Mouse (Mus musculus) embryonic facial prominence, embryonic 13.5 days (tissue): ENCODE measurements around the gene Gpkow. TPM values are rescaled to one million over a fixed set of nuclear protein-coding genes. Genes with fewer than 3 reads are reported as not detected.
A peak's percentile ranks its signal among the peaks of the same experiment; 100 is the strongest.
"Not testable (repeated sequence)": the region's sequence is repeated elsewhere in the genome, so short reads cannot be mapped to it uniquely, and the experiment has no call there.

ENCODE experiments used
- ATAC-seq: fragments of 200-750 bp; cut with Nextera tagmentation; 2 replicates; pipeline ENCODE4 v1.8.0; 2017; ENCODE audit warnings: low read depth; ENCODE audit not compliant: insufficient number of reproducible peaks, insufficient read depth, low FRiP score, low TSS enrichment
- H3K27ac ChIP-seq: fragments of 300-500 bp; sonication (generic); 2 replicates; pipeline ENCODE4 v1.5.1; 2015; ENCODE audit warnings: moderate library complexity, mild to moderate bottlenecking, inconsistent platforms
- H3K27me3 ChIP-seq: fragments of 300-500 bp; sonication (generic); 2 replicates; pipeline ENCODE4 v1.6.1; 2015; ENCODE audit warnings: mild to moderate bottlenecking, inconsistent platforms
- H3K36me3 ChIP-seq: fragments of 300-500 bp; sonication (generic); 2 replicates; pipeline ENCODE4 v1.6.1; 2015; ENCODE audit warnings: mild to moderate bottlenecking, inconsistent platforms
- H3K4me1 ChIP-seq: fragments of 300-500 bp; sonication (generic); 2 replicates; pipeline ENCODE4 v1.6.1; 2015; ENCODE audit warnings: inconsistent platforms
- H3K4me2 ChIP-seq: fragments of 300-500 bp; sonication (generic); 2 replicates; pipeline ENCODE4 v1.6.1; 2015; ENCODE audit warnings: moderate library complexity, mild to moderate bottlenecking, inconsistent platforms
- H3K4me3 ChIP-seq: fragments of 300-500 bp; sonication (generic); 2 replicates; pipeline ENCODE4 v1.5.1; 2015; ENCODE audit warnings: mild to moderate bottlenecking, inconsistent platforms
- H3K9ac ChIP-seq: fragments of 300-500 bp; sonication (generic); 2 replicates; pipeline ENCODE4 v1.6.1; 2015; ENCODE audit warnings: mild to moderate bottlenecking, inconsistent platforms
- H3K9me3 ChIP-seq: fragments of 300-500 bp; sonication (generic); 2 replicates; pipeline ENCODE4 v1.6.1; 2016; ENCODE audit warnings: inconsistent platforms
- WGBS: fragments of 180-500 bp; shearing (Covaris S2); methylation state at CpG from one replicate; pipeline ENCODE4 v1.1.7; 2015; ENCODE audit warnings: mixed read lengths; 5-methylcytosine and 5-hydroxymethylcytosine counted together
- polyA plus RNA-seq: library from polyadenylated mRNA; unstranded; fragments of >200 nt; fragmentation: Nextera tagmentation; extraction: Ambion mirVana; gene quantifications from 2 replicates; pipeline ENCODE4 v1.2.1, GENCODE M21; 2015

Gene Gpkow
- polyA plus RNA-seq, 1 experiment from 2014 or later, result 37.2 TPM

DNA sequence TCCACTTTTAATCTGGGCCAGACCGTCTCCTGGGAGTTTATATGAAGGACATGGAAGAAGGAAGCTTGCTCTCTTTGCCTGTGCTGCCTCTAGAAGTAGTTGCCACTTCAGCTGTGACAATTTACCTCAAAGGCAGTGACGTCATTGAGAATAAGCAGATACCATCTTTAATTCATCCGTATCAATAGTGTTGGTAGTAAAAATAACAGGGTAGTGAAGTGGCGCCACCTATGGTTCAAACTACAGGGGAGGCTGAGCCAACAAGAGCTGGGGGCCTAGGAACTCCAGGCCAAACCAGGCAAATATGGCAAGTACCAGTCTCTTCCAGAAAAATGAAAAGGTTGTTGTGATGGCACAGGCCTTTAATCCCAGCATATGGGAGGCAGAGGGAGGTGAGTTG lies 4.1 kb upstream of the Gpkow start:
- 40% methylated on average over 4 of the region's 4 CpGs for WGBS
- Histone ChIP-seq H3K4me2 (no peak overlapping the region), H3K36me3 (no peaks in the 10 kb centered on the region), H3K4me1 (no peaks in the 10 kb centered on the region), H3K27ac (no peak overlapping the region), H3K9me3 (no peaks in the 10 kb centered on the region), H3K27me3 (no peaks in the 10 kb centered on the region), H3K9ac (no peak overlapping the region), H3K4me3 (no peak overlapping the region)
- no peak for ATAC-seq

DNA sequence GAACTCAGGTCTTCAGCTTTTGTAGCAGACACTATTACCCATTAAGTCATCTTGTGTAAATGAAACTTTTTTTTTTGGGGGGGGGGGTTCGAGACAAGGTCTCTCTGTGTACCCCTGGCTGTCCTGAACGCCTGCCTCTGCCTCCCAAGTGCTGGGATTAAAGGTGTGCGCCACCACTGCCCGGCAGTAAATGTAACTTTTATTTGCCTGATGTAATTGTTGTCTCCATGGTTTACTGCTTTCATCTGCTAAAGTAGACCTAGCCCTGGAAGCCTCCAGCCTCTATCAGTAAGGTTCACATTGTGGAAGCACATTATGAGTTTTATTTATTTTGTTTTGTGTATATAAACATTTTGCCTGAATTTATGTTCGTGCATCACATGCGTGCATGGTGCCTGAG lies 411 bp upstream of the Gpkow start:
- 43% methylated on average over 6 of the region's 6 CpGs for WGBS
- H3K4me2 ChIP-seq, result peak overlapping the region; percentile 46
- H3K9me3 ChIP-seq, result no peaks in the 10 kb centered on the region
- H3K4me1 ChIP-seq, result peaks cover 5% of the 10 kb centered on the region; the same call in 1 of the 2 replicates
- ATAC-seq, result no peak
- H3K9ac ChIP-seq, result no peak overlapping the region
- no peak overlapping the region for H3K27ac ChIP-seq
- peak overlapping the region; percentile 58; the same call in 1 of the 2 replicates for H3K4me3 ChIP-seq
- peaks cover 2% of the 10 kb centered on the region; the same call in 1 of the 2 replicates for H3K36me3 ChIP-seq
- H3K27me3 ChIP-seq, result no peaks in the 10 kb centered on the region

GRCm38 (mm10) chrX:7713764-7714134 lies 16.8 kb downstream of the Gpkow start:
- 22% methylated on average over 6 of the region's 12 CpGs for WGBS
- not testable (repeated sequence) for H3K9me3 ChIP-seq, H3K36me3 ChIP-seq, H3K4me1 ChIP-seq, H3K27ac ChIP-seq, H3K27me3 ChIP-seq, ATAC-seq
- Histone ChIP-seq H3K4me3 (peak overlapping the region; percentile 36), H3K4me2 (peak overlapping the region; percentile 55), H3K9ac (peak overlapping the region; percentile 59; the same call in 1 of the 2 replicates)

GRCm38 (mm10) chrX:7714135-7714899 lies 17.4 kb downstream of the Gpkow start, which contains the start of gene Wdr45:
TSS of gene Wdr45 (plus strand) at chrX:7714333.
- not testable (repeated sequence) for H3K9me3 ChIP-seq, H3K4me1 ChIP-seq, H3K27ac ChIP-seq, H3K27me3 ChIP-seq, H3K36me3 ChIP-seq
- peak within 1 kb of the TSS; percentile 55 for H3K4me2 ChIP-seq
- ATAC-seq, result peak; percentile 97
- WGBS, result 22% methylated on average over 51 of the region's 60 CpGs
- peak within 1 kb of the TSS; percentile 59; the same call in 1 of the 2 replicates for H3K9ac ChIP-seq
- peak within 1 kb of the TSS; percentile 36 for H3K4me3 ChIP-seq

GRCm38 (mm10) chrX:7716058-7716457 lies 19.1 kb downstream of the Gpkow start:
- H3K9ac ChIP-seq, H3K4me1 ChIP-seq, H3K27me3 ChIP-seq, H3K4me3 ChIP-seq, H3K9me3 ChIP-seq, H3K27ac ChIP-seq, H3K4me2 ChIP-seq, ATAC-seq, H3K36me3 ChIP-seq: not testable (repeated sequence)
- WGBS, result 44% methylated on average over 1 of the region's 1 CpGs

DNA sequence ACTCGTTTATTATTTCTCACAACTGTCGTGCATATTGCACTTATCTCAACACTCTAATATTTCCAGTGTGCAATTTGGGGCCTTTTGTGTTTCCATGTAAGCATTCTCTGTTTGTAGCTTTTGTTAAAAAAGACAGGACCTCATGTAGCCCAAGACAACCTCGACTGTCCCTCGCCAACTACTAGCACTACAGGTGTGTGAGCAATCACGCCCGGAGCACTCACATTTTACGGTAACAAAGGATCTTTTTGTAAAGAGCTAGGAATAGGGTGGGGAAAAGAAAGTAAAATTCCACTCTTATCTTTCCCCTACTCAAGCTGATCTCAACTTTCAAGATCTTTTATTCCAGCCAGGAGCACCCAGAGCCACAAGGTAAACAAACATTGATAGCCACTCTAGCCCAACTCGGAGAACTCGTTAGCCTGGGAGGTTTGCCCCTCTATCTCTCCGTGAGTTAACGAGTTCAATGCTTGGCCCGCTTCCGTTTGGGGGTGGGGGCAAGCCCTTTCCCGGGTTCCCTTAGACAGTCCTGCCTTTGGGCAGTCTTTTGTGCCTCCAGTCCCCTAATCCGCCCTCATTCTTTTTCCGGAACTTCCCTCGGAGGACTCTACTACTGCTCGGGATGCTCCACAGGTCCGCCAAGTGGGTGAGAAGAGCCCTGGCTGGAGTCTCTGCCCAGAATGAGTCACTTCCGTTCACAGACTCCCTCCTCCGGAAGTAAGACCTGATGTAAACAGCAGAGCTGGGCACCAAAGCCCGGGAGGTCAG lies 24.8 kb downstream of the Gpkow start, which contains the start of gene Gm45208:
Gene Gm45208, plus strand, starts transcription at position 732 of the 768 bp plus-strand sequence.
- Histone ChIP-seq H3K4me1 (0 out of 2 replicates have a peak, but pooled peaks cover 4% of the 10 kb centered on the region), H3K9ac (peak within 1 kb of the TSS; percentile 73), H3K9me3 (no peaks in the 10 kb centered on the region), H3K4me2 (peak within 1 kb of the TSS; percentile 69), H3K4me3 (peak within 1 kb of the TSS; percentile 57), H3K36me3 (peaks cover 20% of the 10 kb centered on the region; the same call in 1 of the 2 replicates), H3K27me3 (no peaks in the 10 kb centered on the region), H3K27ac (peak within 1 kb of the TSS; percentile 91)
- ATAC-seq, result peak; percentile 80; the same call in 1 of the 2 replicates
- WGBS, result 27% methylated on average over 22 of the region's 22 CpGs

DNA sequence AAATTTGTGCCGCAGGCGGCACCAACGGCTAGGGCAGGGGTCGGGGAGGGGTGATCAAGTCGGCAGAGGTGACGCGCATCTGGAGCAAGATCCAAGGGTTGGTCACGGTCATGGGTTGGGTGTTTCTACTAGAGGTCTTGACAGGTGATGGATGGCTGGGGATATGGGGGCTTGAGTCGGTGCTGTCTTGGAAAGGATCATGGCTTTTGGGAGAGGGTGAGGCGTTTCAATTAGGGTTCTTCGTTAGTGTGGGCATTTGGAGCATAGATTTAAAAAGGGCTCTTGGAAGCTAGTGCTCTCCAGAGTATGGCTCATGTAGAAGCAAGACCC lies 25.3 kb downstream of the Gpkow start:
- peaks cover 23% of the 10 kb centered on the region; the same call in 1 of the 2 replicates for H3K36me3 ChIP-seq
- H3K9me3 ChIP-seq, result no peaks in the 10 kb centered on the region
- 30% methylated on average over 11 of the region's 11 CpGs for WGBS
- H3K4me2 ChIP-seq, result peak overlapping the region; percentile 69
- no peak for ATAC-seq
- H3K27ac ChIP-seq, result peak overlapping the region; percentile 91
- H3K4me3 ChIP-seq, result peak overlapping the region; percentile 57
- H3K27me3 ChIP-seq, result no peaks in the 10 kb centered on the region
- 0 out of 2 replicates have a peak, but pooled peaks cover 4% of the 10 kb centered on the region for H3K4me1 ChIP-seq
- H3K9ac ChIP-seq, result peak overlapping the region; percentile 73

DNA sequence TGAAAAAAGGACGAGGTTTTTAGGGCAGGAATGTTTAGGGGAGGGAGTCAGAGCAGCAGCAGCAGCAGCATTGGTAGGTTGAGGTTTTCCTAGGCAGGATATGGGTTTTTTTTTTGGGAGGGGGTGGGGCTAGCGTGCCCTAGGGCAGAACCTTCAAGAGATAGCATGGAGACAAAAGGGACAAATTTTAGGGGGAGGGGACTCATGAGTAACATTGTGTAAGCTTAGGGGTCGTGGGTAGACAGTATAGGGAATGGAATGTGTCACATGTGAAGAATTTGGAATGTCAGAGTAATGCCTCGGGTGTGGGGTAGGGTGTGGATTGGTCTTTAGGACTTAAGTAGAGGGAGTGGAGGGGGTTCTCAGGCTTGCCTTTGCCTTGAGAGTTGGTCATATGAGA lies 25.8 kb downstream of the Gpkow start:
- Histone ChIP-seq H3K4me3 (peak overlapping the region; percentile 57), H3K36me3 (peaks cover 23% of the 10 kb centered on the region; the same call in 1 of the 2 replicates), H3K27me3 (no peaks in the 10 kb centered on the region), H3K4me2 (peak overlapping the region; percentile 69), H3K27ac (no peak overlapping the region), H3K9me3 (no peaks in the 10 kb centered on the region), H3K9ac (peak overlapping the region; percentile 73), H3K4me1 (0 out of 2 replicates have a peak, but pooled peaks cover 4% of the 10 kb centered on the region)
- no peak for ATAC-seq
- 23% methylated on average over 4 of the region's 4 CpGs for WGBS

DNA sequence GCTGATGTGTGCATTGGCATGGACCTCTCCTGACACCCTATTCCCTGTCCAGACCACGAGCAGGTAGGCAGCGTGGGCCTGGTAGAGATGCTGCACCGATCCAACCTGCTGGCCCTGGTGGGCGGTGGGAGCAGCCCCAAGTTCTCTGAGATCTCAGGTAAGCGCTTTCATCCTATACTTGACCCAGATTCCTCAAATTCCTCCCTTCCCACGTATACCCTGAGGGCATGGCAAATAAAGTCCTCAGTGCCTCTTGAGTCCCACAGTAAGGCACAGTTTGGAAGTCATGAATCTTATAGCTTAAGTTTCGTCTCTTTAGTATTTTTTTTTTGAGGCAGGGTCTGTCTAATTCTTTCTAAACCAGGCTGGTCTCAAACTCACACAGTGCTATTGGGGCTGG lies 27.2 kb downstream of the Gpkow start:
- Histone ChIP-seq H3K9ac (no peak overlapping the region), H3K27me3 (no peaks in the 10 kb centered on the region), H3K9me3 (no peaks in the 10 kb centered on the region), H3K36me3 (peaks cover 23% of the 10 kb centered on the region; the same call in 1 of the 2 replicates), H3K27ac (no peak overlapping the region), H3K4me1 (0 out of 2 replicates have a peak, but pooled peaks cover 4% of the 10 kb centered on the region), H3K4me2 (no peak overlapping the region), H3K4me3 (no peak overlapping the region)
- WGBS, result 69% methylated on average over 7 of the region's 7 CpGs
- ATAC-seq, result no peak

DNA sequence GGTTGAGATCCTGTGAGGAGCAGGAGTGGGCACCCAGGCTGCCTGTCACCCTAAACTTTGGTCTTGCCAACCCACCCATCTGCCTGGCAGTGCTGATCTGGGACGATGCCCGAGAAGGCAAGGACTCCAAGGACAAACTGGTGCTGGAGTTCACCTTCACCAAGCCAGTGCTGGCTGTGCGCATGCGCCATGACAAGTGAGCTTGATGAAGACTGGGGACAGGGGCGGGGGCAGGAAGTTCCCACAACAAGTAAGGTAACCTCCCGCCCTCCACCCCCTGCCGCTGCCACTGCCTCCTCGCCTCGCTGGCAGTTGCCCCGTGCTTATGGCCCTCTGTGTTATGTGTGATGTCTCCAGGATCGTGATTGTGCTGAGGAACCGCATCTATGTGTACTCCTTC lies 28.9 kb downstream of the Gpkow start:
- no peak for ATAC-seq
- Histone ChIP-seq H3K4me1 (0 out of 2 replicates have a peak, but pooled peaks cover 4% of the 10 kb centered on the region), H3K27ac (no peak overlapping the region), H3K36me3 (peaks cover 23% of the 10 kb centered on the region; the same call in 1 of the 2 replicates), H3K9ac (no peak overlapping the region), H3K4me2 (no peak overlapping the region), H3K9me3 (no peaks in the 10 kb centered on the region), H3K27me3 (no peaks in the 10 kb centered on the region), H3K4me3 (no peak overlapping the region)
- WGBS, result 81% methylated on average over 12 of the region's 12 CpGs

DNA sequence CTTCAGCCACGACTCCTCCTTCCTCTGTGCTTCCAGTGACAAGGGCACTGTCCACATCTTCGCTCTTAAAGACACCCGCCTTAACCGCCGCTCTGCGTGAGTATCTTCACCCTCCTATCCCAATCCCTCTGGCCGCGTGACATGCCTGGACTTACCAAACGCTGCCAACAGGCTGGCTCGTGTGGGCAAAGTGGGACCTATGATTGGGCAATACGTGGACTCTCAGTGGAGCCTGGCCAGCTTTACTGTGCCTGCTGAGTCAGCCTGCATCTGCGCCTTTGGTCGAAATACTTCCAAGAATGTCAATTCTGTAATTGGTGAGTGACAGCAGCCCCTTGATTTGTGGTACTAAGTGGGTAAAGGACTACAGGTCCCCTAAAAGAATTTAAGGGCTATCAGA lies 30.2 kb downstream of the Gpkow start:
- 90% methylated on average over 13 of the region's 13 CpGs for WGBS

More for the DNA sequence above, 30.2 kb downstream of the Gpkow start:
- no peak overlapping the region for H3K27ac ChIP-seq
- no peaks in the 10 kb centered on the region for H3K9me3 ChIP-seq
- peaks cover 23% of the 10 kb centered on the region; the same call in 1 of the 2 replicates for H3K36me3 ChIP-seq
- H3K4me1 ChIP-seq, result 0 out of 2 replicates have a peak, but pooled peaks cover 4% of the 10 kb centered on the region
- H3K4me3 ChIP-seq, result no peak overlapping the region
- no peak overlapping the region for H3K9ac ChIP-seq
- H3K4me2 ChIP-seq, result no peak overlapping the region
- H3K27me3 ChIP-seq, result no peaks in the 10 kb centered on the region
- no peak for ATAC-seq
